Mouse (Mus musculus): ENCODE data around the gene Ccdc103.

DNA sequence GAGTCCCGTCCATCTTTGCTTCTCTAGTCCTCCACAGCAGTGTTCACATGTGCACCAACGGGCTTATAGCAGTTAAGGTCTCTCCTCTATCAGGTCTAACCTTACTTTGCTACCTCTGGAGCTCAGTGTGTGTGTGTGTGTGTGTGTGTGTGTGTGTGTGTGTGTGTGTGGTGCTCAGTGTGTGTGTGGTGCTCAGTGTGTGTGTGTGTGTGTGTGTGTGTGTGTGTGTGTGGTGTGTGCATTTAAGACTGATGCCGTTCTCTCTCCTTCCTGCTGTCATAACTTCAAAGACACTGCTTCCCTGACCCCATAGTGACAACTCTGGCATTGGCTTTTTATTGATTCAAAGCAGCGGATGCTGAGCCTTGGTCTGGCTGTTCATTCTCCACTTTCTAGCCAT lies 45.5 kb upstream of the Ccdc103 start, which contains the start of gene Higd1b:
- TF ChIP-seq CTCF (IDR thresholded peaks at IDR 0.05; ENCODE audit: borderline replicate concordance, extremely low read depth, insufficient read depth, insufficient read length) (no peak), POLR2A (IDR thresholded peaks at IDR 0.05; ENCODE audit: borderline replicate concordance, extremely low read depth, insufficient read depth, insufficient read length, poor library complexity, severe bottlenecking) (no peak)
